Mouse (Mus musculus) heart, postnatal 36 days (tissue): ENCODE measurements at regions not wholly inside any gene's neighbourhood (a gene's known extent, or its start where the extent isn't known, plus 50 kb on each side); places are given as distances from the start of the nearest gene placed in this dataset.

Experiments
- DNase-seq, 2 experiments: peaks; one replicate each; pipeline ENCODE4 v3.0.0; 2021 to 2022
- intact Hi-C: fragments of 180-260 bp; cut with DNase I; formaldehyde crosslinking; loops from one replicate; pipeline ENCODE4 v1.15.1; 2025

DNA sequence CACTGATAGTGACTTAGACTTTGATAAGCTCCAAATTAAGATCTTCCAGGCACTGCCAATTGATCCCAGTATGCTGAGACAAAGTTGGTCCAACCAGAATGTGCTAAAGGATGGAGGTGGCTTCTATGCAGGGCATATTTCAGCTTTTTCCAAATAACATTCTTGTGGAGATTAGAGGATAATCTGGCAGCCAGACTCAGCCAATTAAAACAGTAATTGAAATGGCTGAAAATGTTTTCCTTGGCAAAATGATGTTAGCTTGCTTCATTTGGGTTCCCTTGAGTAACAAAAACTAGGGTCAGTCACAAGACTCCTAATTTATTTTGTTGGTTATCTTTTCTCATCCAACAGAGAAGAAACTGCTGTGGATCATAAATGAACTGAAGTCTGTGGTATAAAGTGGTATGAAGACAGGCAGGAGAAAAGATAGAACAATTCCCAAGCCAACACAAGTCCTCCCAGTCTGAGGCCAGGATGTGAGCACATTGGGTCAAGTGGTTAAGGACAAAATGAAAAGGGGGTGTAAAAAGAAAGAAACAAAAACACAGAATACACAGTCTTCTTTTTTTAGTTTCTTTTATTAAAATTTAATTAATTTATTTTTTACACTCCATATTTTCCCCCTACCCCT is 161.4 kb upstream of the Ccn2 start:
- DNase-seq = no peak
- intact Hi-C loops = no loop called here

DNA sequence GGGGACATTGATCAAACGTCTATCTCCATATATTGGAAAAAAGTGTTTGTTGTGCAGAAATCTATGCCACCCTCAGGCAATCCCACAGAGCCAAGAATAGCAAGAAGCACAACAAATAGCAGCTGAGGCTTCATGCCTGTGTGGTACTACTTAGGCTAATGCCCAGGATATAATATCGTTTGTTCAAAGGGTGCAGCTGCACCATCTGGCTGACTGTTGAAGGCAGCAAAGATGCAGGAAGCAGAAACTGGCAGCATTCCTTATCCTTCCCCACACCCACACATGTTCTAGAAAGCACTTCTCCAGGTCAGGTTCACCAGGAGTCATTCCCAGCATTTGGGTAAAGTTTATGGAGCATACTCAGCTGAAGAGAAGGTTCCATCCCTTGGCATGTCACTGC is 158.1 kb upstream of the Ccn2 start:
- no peak for DNase-seq
- intact Hi-C loops = no loop called here

DNA sequence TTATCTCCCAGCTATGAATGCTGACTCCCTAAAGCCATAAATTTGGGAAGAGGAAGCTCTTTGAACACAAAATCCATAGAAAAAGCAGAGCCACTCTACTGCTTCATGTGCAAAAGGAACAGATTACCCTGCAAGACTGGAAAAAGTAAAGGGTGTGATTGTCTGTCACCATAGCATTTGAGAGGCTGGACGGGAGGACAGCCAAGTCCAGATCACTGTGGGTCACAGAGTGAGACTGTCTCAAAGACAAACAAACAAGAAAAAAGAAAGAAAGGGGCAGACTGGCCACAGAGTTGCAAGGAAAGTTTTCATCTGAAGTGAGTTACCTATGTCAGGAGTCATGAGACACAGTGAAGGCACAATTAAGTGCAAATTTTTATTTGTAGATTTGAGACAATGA is 150.7 kb upstream of the Ccn2 start:
- intact Hi-C loops = no loop called here

DNA sequence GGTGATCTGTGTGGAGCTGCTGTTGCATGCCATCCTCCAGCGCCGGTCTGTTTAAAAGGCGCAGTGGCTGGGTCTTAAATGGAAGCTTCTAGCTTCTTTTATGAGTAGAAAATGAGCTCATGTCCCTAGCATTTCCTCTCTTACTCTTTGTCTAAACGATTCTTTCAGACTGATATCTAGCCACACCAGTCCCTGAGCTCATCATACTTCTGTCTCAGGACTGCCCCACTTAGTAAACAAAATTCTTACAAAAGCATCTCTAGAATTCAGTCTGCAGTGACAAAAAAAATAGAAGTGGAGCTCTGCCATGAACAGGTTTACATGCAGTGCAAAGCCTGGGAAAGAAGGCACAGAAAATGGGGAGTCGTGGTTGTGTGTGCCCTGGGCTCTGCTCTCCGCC is 150.2 kb upstream of the Ccn2 start:
- intact Hi-C loops = loop anchor here (5.0 kb wide), 1 partner anchor 47 kb away; no protein-coding TSS in a partner anchor
- no peak for DNase-seq

More for the DNA sequence above, 150.7 kb upstream of the Ccn2 start:
- DNase-seq = no peak

GRCm38 (mm10) chr10:24446168-24446567 is 149.1 kb upstream of the Ccn2 start:
- no peak for DNase-seq
- intact Hi-C loops = loop anchor here (5.0 kb wide), 1 partner anchor 46 kb away; no protein-coding TSS in a partner anchor

- DNase-seq = peak; percentile 18 to 46
- intact Hi-C loops = loop anchor here (5.0 kb wide), 1 partner anchor 45 kb away; no protein-coding TSS in a partner anchor
Observed at GRCm38 (mm10) chr10:24447135-24447534, 148.1 kb upstream of the Ccn2 start.

DNA sequence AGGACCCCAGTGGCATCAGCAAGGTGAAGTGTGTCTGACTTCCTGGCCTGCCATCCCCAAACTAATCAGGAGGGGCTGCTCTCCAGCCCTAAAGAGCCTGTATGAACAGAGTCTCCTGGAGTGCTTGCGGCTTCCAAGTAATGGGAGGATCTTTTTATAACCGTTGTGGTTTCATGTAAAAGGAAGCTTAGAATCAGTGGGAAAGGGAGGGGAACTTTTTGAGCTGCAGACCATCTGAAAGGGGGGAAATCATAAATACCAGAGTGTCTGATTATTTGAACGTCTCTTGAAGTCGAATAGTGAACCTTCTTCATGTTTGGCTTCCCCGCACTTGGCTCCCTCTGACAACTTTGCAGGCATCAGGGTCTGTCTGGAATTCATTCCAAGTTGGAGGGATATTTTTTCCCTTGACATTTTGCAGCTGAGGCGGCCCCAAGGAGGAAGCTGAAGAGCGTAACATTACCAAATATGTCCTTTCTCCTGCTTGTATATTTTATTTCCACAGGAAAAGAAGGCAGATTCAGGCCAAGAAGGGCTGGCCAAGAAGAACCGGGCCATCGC is 147.2 kb upstream of the Ccn2 start:
- intact Hi-C loops = loop anchor here (5.0 kb wide), 1 partner anchor 44 kb away; no protein-coding TSS in a partner anchor
- peak; percentile 18 to 47 for DNase-seq

DNA sequence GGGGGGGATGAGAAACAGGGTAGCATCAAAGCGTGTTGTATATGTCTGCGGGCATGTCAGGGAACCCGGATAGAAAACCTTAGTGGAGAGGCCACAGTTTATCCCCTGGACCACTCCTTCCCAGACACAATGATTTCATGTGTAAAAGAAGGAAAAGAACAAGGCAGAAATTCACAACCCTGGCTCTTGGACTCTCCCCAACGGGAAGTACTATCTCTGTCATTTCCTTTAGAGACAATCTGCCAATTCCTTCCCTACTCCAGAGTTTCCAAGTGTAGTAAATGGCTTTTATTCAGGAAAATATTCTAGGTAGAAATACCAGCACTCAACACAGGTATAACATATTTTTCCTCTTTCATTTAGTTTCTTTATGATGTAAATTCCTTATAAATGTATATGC is 141.7 kb upstream of the Ccn2 start:
- no peak for DNase-seq
- intact Hi-C loops = no loop called here

- no peak for DNase-seq
- intact Hi-C loops = no loop called here
Observed at GRCm38 (mm10) chr10:24458667-24459066, 136.6 kb upstream of the Ccn2 start.

DNA sequence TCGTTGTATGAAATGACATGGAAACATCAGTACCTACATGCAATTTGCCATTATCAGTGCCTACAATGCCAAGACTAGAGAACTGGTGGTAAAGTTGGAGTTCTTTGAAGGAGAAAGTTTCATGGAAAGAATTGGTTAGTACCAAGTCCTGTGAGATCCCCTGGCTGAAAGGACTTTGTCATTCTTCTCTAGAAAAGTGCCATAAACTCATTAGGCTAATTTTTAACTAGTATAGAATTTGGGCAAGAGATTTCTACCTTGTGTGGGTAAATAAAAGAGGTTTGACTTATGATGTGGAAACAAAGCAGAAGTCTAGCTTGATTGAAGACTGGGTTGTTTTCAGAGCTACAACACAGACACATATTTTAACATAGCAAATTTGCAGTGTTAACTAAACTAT is 131.4 kb upstream of the Ccn2 start:
- DNase-seq = no peak
- intact Hi-C loops = no loop called here

- intact Hi-C loops = no loop called here
- no peak for DNase-seq
Observed at GRCm38 (mm10) chr10:24464377-24464776, 130.9 kb upstream of the Ccn2 start.

GRCm38 (mm10) chr10:24469741-24470140 is 125.5 kb upstream of the Ccn2 start:
- intact Hi-C loops = no loop called here

GRCm38 (mm10) chr10:24471521-24471920 is 123.7 kb upstream of the Ccn2 start:
- intact Hi-C loops = no loop called here
- DNase-seq = no peak

More at GRCm38 (mm10) chr10:24469741-24470140, 125.5 kb upstream of the Ccn2 start:
- no peak for DNase-seq

DNA sequence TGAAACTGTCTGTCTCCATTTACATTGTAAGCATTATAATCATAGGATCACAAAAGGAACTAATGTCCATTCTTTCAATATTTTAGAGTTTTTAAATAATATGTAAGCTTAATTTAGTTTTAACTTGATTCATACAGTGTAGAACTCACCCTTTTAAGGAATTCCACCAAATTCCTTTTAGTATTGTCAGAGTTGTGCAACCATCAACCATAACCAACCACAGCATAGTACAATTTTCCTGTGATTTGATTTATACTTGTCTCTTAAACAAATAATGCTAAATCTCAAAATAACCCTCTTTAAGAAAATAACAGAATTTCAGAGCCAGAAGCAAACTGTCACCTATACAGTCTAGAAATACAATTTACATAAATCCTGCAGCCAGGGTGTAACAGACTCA is 119.0 kb upstream of the Ccn2 start:
- intact Hi-C loops = loop anchor here (5.0 kb wide), 1 partner anchor 64 kb away; no protein-coding TSS in a partner anchor
- no peak for DNase-seq

GRCm38 (mm10) chr10:24478535-24478934 is 116.7 kb upstream of the Ccn2 start:
- DNase-seq = no peak
- intact Hi-C loops = loop anchor here (5.0 kb wide), 1 partner anchor 66 kb away; no protein-coding TSS in a partner anchor

GRCm38 (mm10) chr10:24479148-24479547 is 116.1 kb upstream of the Ccn2 start:
- intact Hi-C loops = loop anchor here (5.0 kb wide), 1 partner anchor 67 kb away; no protein-coding TSS in a partner anchor
- DNase-seq = peak in 1 of 2 experiments; percentile 32

DNA sequence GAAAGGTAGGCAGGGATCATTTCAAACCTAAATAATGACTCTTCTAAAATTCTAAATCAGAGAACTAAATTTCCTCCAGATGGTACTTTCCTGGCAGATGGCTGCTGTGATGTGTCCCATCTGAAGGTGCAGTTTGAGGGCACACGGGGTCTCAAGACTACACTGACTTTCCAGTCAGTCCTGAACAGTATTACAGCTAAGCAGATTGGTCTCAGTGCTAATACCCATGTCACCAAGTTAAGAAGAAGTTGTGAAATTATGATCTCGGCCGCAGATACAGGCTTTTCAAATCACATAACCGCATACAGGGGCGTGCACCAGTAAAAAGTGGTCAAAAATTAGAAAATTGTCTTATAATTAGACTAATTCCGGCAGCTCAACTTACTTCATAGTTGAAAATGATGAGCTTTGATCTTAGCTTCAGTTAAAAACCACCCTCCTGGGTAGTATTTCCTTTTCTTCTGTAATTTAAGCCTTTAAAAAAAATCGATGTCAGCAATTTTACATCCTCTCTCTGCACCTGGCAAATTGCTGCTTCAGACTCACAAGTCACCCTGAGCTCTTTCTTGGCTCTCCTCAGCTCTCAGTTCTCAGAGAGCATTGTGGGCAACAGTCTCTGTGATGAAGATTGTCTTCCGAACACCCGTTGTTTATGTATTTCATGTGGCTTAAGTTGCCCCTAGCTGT is 113.2 kb upstream of the Ccn2 start:
- no peak for DNase-seq
- intact Hi-C loops = no loop called here

- intact Hi-C loops = no loop called here
- DNase-seq = no peak
Observed at GRCm38 (mm10) chr10:24483053-24483452, 112.2 kb upstream of the Ccn2 start.

DNA sequence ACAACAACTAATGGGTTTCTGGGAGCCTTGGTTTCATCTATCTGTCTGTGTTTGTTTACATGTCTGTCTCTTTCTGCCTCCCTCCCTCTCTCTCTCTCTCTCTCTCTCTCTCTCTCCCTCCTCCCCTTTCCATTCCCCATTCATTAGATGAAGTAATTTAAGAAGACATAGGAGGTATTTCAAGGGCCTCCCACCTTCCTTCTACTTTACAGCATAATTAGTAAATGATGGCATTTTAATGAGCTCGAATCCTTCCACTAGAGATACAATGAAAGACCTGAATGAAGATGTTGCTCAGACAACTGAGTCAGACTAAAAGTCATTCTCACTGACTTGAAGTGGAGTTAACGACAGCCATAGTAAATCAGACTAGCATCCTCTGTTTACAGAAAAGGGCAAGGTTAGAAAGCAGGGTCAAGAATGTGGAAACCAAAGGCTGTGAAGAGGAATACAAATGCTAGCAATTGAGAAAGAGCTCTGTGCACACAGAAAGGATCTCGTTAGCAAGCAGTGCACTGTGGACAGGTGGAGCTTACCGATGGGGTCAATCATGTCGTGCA is 111.1 kb upstream of the Ccn2 start:
- no peak for DNase-seq
- intact Hi-C loops = no loop called here

GRCm38 (mm10) chr10:24485461-24485860 is 109.8 kb upstream of the Ccn2 start:
- DNase-seq = no peak
- intact Hi-C loops = no loop called here

DNA sequence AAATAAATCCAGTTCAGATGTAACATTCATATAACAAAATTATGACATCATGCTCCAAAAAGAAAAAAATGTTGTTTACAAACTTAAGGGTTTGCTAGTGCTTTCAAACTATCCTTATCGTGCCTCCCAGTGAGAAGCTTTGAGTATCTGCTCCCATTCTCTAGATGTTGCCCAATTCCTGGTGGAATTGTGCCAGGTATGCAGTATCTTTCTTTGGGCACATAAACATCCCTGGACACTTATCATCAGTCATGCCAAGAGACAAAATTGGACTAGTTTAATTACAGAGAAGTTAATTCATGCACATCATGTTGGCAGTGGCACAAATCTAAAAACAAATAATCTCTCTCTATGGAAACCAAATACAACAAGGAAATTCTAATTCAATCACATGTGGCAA is 109.0 kb upstream of the Ccn2 start:
- DNase-seq = peak in 1 of 2 experiments; percentile 42
- intact Hi-C loops = no loop called here
